Mouse (Mus musculus) embryonic fibroblast, embryonic 13.5 days (primary cell): ENCODE measurements around the gene Htra3.

ENCODE experiments used
- CTCF ChIP-seq: IDR thresholded peaks from 2 replicates; pipeline ENCODE4 v1.5.1; 2011; ENCODE audit warnings: mild to moderate bottlenecking, control low read depth, low read length, moderate library complexity, borderline replicate concordance; ENCODE audit not compliant: insufficient read depth
- POLR2A ChIP-seq: IDR thresholded peaks from 2 replicates; pipeline ENCODE4 v1.6.1; 2011; ENCODE audit warnings: low read depth, mild to moderate bottlenecking, control low read depth, low read length, moderate library complexity

GRCm38 (mm10) chr5:35727447-35727846 is 47.9 kb upstream of the Htra3 start:
- TF ChIP-seq CTCF: no peak
- no peak for TF ChIP-seq POLR2A
